Mouse (Mus musculus): ENCODE measurements around the gene Fam213a.

DNA sequence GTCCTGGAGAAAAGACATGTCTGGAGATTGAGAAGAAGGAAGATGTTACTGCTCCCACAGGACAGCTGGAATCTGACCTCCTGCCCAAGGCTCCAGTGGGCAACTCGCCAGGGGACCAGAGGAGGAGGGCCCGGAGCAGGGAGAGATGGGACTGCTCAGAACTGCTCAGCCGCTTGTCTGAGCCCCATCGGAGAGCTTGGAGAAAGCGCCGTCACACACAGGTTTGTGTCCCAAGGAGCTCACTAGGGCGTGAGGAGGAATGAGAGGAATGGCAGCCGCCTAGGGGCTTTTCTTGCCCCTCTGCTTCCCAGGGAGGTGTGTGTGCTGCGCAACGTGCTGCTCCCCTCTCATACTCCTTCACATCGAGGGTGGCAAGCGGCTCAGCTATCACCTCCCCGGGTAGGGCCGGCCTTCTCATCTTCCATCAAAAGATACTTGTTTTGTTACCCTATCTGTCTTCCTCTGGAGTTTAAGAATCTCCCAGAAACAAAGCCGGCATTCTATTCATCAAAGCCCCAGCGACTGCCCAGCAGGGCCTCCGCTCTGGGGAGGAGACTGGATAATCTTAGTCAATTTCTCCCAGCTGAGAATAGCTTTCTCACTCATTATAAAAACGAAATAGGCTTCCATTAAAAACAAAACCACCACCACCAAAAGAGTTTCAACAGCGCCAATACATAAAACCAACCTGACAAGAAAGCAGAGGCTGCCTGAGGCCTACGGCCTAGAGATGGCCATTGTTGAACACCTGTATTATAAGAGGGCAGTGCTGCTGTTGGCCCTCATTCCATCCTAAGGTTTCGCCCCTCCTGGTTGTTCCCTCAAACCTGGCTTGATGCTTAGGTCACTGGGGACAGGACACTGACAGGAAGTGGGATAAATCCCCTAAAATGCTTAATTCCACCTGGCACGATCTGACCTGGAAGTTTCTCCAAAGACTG, 9.1 kb downstream of the Fam213a start:
- no peak for TF ChIP-seq CTCF (IDR thresholded peaks at IDR 0.05; ENCODE audit: extremely low read depth, insufficient read depth, insufficient read length, insufficient replicate concordance)
- TF ChIP-seq POLR2A (IDR thresholded peaks at IDR 0.05; ENCODE audit: low read depth, low read length) = no peak
